Mouse (Mus musculus) T-cell, adult 2 months (primary cell): ENCODE measurements at regions not wholly inside any gene's neighbourhood (a gene's known extent, or its start where the extent isn't known, plus 50 kb on each side); places are given as distances from the start of the nearest gene placed in this dataset.

ENCODE experiments used
- DNase-seq: peaks from one replicate; pipeline ENCODE4 v3.0.0; 2022; ENCODE audit warnings: low spot score

- no peak for DNase-seq
Observed at GRCm38 (mm10) chr19:32939692-32940091, 182.4 kb downstream of the Pten start.

GRCm38 (mm10) chr19:32940806-32941205, 183.5 kb downstream of the Pten start:
- DNase-seq: no peak

- DNase-seq: no peak
Observed at GRCm38 (mm10) chr19:32943594-32944230, 186.4 kb downstream of the Pten start.

- no peak for DNase-seq
Observed at GRCm38 (mm10) chr19:32947081-32947855, 190.0 kb downstream of the Pten start.

GRCm38 (mm10) chr19:32950252-32950651, 193.0 kb downstream of the Pten start:
- no peak for DNase-seq

GRCm38 (mm10) chr19:32950794-32951193, 193.5 kb downstream of the Pten start:
- DNase-seq: no peak

GRCm38 (mm10) chr19:32952425-32952824, 195.1 kb downstream of the Pten start:
- no peak for DNase-seq

GRCm38 (mm10) chr19:32952928-32953687, 195.8 kb downstream of the Pten start:
- DNase-seq: peak; percentile 60

GRCm38 (mm10) chr19:32954001-32954605, 196.8 kb downstream of the Pten start:
- DNase-seq: peak; percentile 23

GRCm38 (mm10) chr19:32954942-32955341, 197.6 kb downstream of the Pten start:
- no peak for DNase-seq

- peak; percentile 12 for DNase-seq
Observed at GRCm38 (mm10) chr19:32956143-32956915, 199.0 kb downstream of the Pten start.

- DNase-seq: peak; percentile 18
Observed at GRCm38 (mm10) chr19:32956916-32957558, 199.7 kb downstream of the Pten start.

- no peak for DNase-seq
Observed at GRCm38 (mm10) chr19:32958276-32958675, 201.0 kb downstream of the Pten start.

GRCm38 (mm10) chr19:32958791-32959190, 201.5 kb downstream of the Pten start:
- no peak for DNase-seq

GRCm38 (mm10) chr19:32959844-32960195, 202.5 kb downstream of the Pten start:
- DNase-seq: no peak

- DNase-seq: peak; percentile 11
Observed at GRCm38 (mm10) chr19:32960196-32960947, 203.1 kb downstream of the Pten start.

GRCm38 (mm10) chr19:32961525-32961924, 204.2 kb downstream of the Pten start:
- no peak for DNase-seq

GRCm38 (mm10) chr19:32963983-32964382, 206.7 kb downstream of the Pten start:
- peak; percentile 51 for DNase-seq

GRCm38 (mm10) chr19:32965488-32965887, 208.2 kb downstream of the Pten start:
- DNase-seq: no peak

- no peak for DNase-seq
Observed at GRCm38 (mm10) chr19:32969213-32969776, 212.0 kb downstream of the Pten start.
